Mouse (Mus musculus): ENCODE results near the gene Rpl10a.

- no peak for TF ChIP-seq POLR2A (IDR thresholded peaks at IDR 0.05; ENCODE audit: borderline replicate concordance, low read depth, low read length)
- no peak for TF ChIP-seq CTCF (IDR thresholded peaks at IDR 0.05; ENCODE audit: low read depth, low read length)
Observed at GRCm38 (mm10) chr17:28293716-28294115, 34.6 kb upstream of the Rpl10a start.
